Mouse (Mus musculus): ENCODE measurements at regions not wholly inside any gene's neighbourhood (a gene's known extent, or its start where the extent isn't known, plus 50 kb on each side); places are given as distances from the start of the nearest gene placed in this dataset.

DNA sequence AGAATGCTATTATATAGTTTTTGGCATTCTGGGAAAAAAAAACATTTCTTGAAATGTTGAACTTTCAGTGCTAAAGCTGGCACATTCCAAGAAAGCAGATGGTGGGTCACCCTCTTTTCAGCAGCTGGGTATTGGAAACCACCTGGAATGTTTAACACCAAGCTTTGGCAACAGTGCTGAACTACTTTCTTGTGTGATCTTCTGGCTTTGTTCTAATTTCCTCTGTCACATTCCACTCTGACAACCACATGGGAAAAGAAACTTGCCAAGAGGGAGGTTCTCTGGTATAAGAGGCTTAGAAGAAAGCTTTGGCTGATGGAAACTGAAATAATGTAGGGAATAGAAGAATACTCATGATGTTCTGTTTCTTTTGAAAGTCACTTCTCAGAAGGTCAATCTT is 920.4 kb upstream of the Tenm4 start:
- Histone ChIP-seq H3K36me3 (ENCODE audit: control insufficient read depth, insufficient read depth) (no peaks in the 10 kb centered on the region), H3K9ac (ENCODE audit: low read depth, low read length) (no peak overlapping the region), H3K27ac (ENCODE audit: low read depth, low read length) (no peak overlapping the region), H3K9me3 (ENCODE audit: control insufficient read depth) (no peaks in the 10 kb centered on the region), H3K4me2 (replicated peaks; ENCODE audit: low read depth) (no peak overlapping the region), H3K4me1 (replicated peaks; ENCODE audit: control insufficient read depth, insufficient read depth, low read length) (no peaks in the 10 kb centered on the region), H3K4me3 (ENCODE audit: low read depth, low read length) (no peak overlapping the region), H3K27me3 (replicated peaks; ENCODE audit: control insufficient read depth, insufficient read depth, low read length) (no peaks in the 10 kb centered on the region)
- no peak for TF ChIP-seq CTCF (IDR thresholded peaks at IDR 0.05; ENCODE audit: low read depth)
- no peak for ATAC-seq

DNA sequence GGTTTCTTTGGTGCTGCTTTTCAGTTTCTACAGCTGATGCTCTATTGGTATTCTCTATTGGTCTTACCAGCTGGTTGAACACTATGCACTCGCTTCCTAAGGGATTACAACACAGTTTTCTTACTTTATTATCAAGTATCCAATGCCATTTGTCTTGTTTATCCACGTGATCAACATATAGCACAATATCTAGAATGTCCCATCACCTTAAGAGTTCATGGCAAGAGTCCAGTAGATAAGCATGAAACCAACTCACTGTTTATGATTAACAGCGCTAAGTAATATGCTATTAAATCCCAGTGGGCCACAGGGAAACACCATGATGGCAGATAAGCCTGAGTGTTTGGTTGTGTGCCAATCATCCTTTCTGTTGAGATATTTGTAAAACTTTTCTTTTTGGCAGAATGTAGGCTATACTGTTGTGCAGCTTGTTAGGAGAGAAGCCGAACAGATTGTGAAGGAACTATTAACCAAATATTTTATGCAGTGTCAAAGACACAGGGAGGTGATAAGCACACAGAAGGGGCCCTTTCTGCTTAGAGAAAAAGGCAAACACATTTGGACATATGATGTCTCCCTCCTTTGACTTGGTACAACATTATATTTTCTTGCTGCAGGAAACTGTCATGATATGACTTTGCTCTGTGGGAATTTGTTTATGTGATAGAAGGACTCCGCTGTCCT is 917.0 kb upstream of the Tenm4 start:
- Histone ChIP-seq H3K27me3 (replicated peaks; ENCODE audit: control insufficient read depth, insufficient read depth, low read length) (no peaks in the 10 kb centered on the region), H3K9me3 (ENCODE audit: control insufficient read depth) (no peaks in the 10 kb centered on the region), H3K36me3 (ENCODE audit: control insufficient read depth, insufficient read depth) (no peaks in the 10 kb centered on the region), H3K9ac (ENCODE audit: low read depth, low read length) (no peak overlapping the region), H3K27ac (ENCODE audit: low read depth, low read length) (no peak overlapping the region), H3K4me3 (ENCODE audit: low read depth, low read length) (no peak overlapping the region), H3K4me2 (replicated peaks; ENCODE audit: low read depth) (no peak overlapping the region), H3K4me1 (replicated peaks; ENCODE audit: control insufficient read depth, insufficient read depth, low read length) (no peaks in the 10 kb centered on the region)
- ATAC-seq = no peak
- 60% methylated on average over 5 of the region's 5 CpGs for WGBS
- TF ChIP-seq CTCF (IDR thresholded peaks at IDR 0.05; ENCODE audit: low read depth) = no peak

DNA sequence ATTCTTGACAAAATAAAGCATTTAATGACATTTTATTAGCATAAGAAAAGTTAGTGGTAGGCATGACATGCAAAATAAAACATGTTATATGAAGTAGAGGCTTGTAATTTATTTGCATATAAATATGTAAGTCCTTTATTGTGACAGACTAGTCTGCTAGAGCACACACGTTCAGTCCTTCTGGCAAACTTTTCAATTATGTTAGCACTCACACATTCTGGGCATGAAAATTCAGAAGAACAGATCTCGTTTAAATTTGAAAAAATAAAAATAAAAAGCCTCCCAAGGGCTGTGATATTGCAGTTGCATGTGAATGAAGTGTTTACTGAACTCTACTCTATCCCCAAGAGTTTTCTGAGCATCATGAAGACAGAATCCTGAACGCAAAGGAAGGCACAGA is 916.1 kb upstream of the Tenm4 start:
- H3K4me3 ChIP-seq (ENCODE audit: low read depth, low read length) = no peak overlapping the region
- no peak overlapping the region for H3K9ac ChIP-seq (ENCODE audit: low read depth, low read length)
- 62% methylated on average over 3 of the region's 3 CpGs for WGBS
- no peaks in the 10 kb centered on the region for H3K9me3 ChIP-seq (ENCODE audit: control insufficient read depth)
- H3K4me2 ChIP-seq (replicated peaks; ENCODE audit: low read depth) = no peak overlapping the region
- no peak overlapping the region for H3K27ac ChIP-seq (ENCODE audit: low read depth, low read length)
- H3K4me1 ChIP-seq (replicated peaks; ENCODE audit: control insufficient read depth, insufficient read depth, low read length) = no peaks in the 10 kb centered on the region
- no peak for ATAC-seq
- TF ChIP-seq CTCF (IDR thresholded peaks at IDR 0.05; ENCODE audit: low read depth) = no peak
- H3K27me3 ChIP-seq (replicated peaks; ENCODE audit: control insufficient read depth, insufficient read depth, low read length) = no peaks in the 10 kb centered on the region
- no peaks in the 10 kb centered on the region for H3K36me3 ChIP-seq (ENCODE audit: control insufficient read depth, insufficient read depth)

DNA sequence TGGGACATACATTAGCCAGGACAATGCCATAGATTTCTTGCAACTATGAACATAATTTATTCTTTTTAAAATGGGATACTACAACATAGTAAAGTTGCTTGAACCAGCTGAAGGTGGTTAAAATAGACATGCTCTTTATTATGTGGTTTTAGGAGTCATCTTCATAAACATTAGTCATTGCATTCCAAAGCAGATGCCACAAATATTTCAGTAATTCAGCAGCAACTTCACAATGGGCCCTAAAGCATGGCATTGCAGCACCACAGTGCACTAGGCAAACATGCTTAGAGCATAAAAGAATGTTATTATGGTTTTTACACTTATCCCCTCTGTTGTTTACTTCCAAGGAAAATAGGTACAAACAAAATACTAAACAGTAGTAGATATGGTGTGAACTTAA is 915.3 kb upstream of the Tenm4 start:
- Histone ChIP-seq H3K4me3 (ENCODE audit: low read depth, low read length) (no peak overlapping the region), H3K36me3 (ENCODE audit: control insufficient read depth, insufficient read depth) (no peaks in the 10 kb centered on the region), H3K27ac (ENCODE audit: low read depth, low read length) (no peak overlapping the region), H3K4me2 (replicated peaks; ENCODE audit: low read depth) (no peak overlapping the region), H3K27me3 (replicated peaks; ENCODE audit: control insufficient read depth, insufficient read depth, low read length) (no peaks in the 10 kb centered on the region), H3K9ac (ENCODE audit: low read depth, low read length) (no peak overlapping the region), H3K4me1 (replicated peaks; ENCODE audit: control insufficient read depth, insufficient read depth, low read length) (no peaks in the 10 kb centered on the region), H3K9me3 (ENCODE audit: control insufficient read depth) (no peaks in the 10 kb centered on the region)
- no peak for ATAC-seq
- TF ChIP-seq CTCF (IDR thresholded peaks at IDR 0.05; ENCODE audit: low read depth) = no peak

DNA sequence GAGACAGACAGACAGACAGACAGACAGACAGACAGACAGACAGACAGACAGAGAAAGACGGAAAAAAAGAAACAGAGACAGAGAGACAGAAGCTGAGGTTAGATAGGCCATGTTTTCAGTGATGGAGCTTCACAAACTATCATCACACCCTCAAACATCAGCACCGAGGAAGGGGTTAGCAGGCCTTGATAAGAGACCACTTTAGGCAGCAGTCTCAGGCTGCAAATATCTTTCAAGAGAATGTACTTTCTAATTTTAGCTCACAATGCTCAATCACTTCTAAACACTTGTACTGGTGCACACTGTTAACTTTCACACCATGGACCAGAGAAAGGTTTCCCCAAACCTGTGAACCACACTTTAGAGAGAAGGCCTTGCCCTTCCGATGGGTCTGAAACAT is 908.1 kb upstream of the Tenm4 start:
- no peak overlapping the region for H3K27ac ChIP-seq (ENCODE audit: low read depth, low read length)
- no peaks in the 10 kb centered on the region for H3K36me3 ChIP-seq (ENCODE audit: control insufficient read depth, insufficient read depth)
- H3K9ac ChIP-seq (ENCODE audit: low read depth, low read length) = no peak overlapping the region
- WGBS = 72% methylated on average over 3 of the region's 3 CpGs
- no peaks in the 10 kb centered on the region for H3K4me1 ChIP-seq (replicated peaks; ENCODE audit: control insufficient read depth, insufficient read depth, low read length)
- H3K27me3 ChIP-seq (replicated peaks; ENCODE audit: control insufficient read depth, insufficient read depth, low read length) = no peaks in the 10 kb centered on the region
- no peak for ATAC-seq
- H3K9me3 ChIP-seq (ENCODE audit: control insufficient read depth) = no peaks in the 10 kb centered on the region
- H3K4me3 ChIP-seq (ENCODE audit: low read depth, low read length) = no peak overlapping the region
- TF ChIP-seq CTCF (IDR thresholded peaks at IDR 0.05; ENCODE audit: low read depth) = no peak
- no peak overlapping the region for H3K4me2 ChIP-seq (replicated peaks; ENCODE audit: low read depth)

DNA sequence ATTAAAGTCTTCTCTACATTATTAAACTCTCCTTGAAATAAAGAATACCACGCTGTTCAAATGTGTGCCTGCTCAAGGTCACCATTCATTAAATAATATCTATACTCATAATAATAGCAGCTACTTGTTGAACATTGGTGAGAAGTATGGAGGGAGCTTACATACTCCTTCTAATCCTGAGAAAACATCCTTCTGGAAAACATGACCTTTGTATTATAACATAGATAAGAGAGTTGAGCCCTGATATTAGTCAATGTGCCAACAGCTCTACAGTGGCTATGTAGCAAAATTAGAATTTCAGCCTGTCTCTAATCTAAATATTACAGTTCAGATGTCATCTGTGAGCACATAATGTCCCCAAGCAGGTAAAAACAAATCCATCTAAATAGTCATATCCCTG is 893.8 kb upstream of the Tenm4 start:
- H3K9me3 ChIP-seq (ENCODE audit: control insufficient read depth) = no peaks in the 10 kb centered on the region
- 83% methylated on average over 1 of the region's 1 CpGs for WGBS
- no peak overlapping the region for H3K9ac ChIP-seq (ENCODE audit: low read depth, low read length)
- no peak overlapping the region for H3K4me3 ChIP-seq (ENCODE audit: low read depth, low read length)
- no peak overlapping the region for H3K4me2 ChIP-seq (replicated peaks; ENCODE audit: low read depth)
- H3K27me3 ChIP-seq (replicated peaks; ENCODE audit: control insufficient read depth, insufficient read depth, low read length) = no peaks in the 10 kb centered on the region
- H3K36me3 ChIP-seq (ENCODE audit: control insufficient read depth, insufficient read depth) = no peaks in the 10 kb centered on the region
- H3K4me1 ChIP-seq (replicated peaks; ENCODE audit: control insufficient read depth, insufficient read depth, low read length) = no peaks in the 10 kb centered on the region
- peak; percentile 66 for ATAC-seq
- H3K27ac ChIP-seq (ENCODE audit: low read depth, low read length) = no peak overlapping the region
- no peak for TF ChIP-seq CTCF (IDR thresholded peaks at IDR 0.05; ENCODE audit: low read depth)

DNA sequence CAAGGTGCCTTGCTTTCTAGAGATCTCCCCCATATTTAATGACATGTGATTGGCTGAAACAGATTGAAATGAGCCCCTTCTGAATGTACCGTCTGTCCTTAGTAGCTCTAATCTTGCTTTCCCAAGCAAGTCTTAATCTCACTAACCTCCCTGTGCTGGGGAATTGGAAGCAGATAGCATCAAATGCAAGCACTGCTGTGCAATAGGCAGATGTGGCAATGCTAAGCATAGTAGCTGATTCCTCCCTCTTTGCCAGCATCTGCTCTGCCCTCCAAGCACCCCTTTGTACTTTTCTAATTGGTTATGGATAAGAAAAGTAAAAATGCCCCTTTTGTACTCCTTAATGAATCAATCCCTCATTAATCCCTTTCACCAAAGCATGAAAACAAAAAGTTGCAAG is 857.4 kb upstream of the Tenm4 start:
- no peak for ATAC-seq
- Histone ChIP-seq H3K9me3 (ENCODE audit: control insufficient read depth) (no peaks in the 10 kb centered on the region), H3K27me3 (replicated peaks; ENCODE audit: control insufficient read depth, insufficient read depth, low read length) (no peaks in the 10 kb centered on the region), H3K4me2 (replicated peaks; ENCODE audit: low read depth) (no peak overlapping the region), H3K9ac (ENCODE audit: low read depth, low read length) (no peak overlapping the region), H3K27ac (ENCODE audit: low read depth, low read length) (no peak overlapping the region), H3K36me3 (ENCODE audit: control insufficient read depth, insufficient read depth) (no peaks in the 10 kb centered on the region), H3K4me3 (ENCODE audit: low read depth, low read length) (no peak overlapping the region), H3K4me1 (replicated peaks; ENCODE audit: control insufficient read depth, insufficient read depth, low read length) (no peaks in the 10 kb centered on the region)
- no peak for TF ChIP-seq CTCF (IDR thresholded peaks at IDR 0.05; ENCODE audit: low read depth)
- 65% methylated on average over 1 of the region's 1 CpGs for WGBS

Data from intestine, postnatal 0 days (tissue).